Mouse (Mus musculus) frontal cortex, adult 2 months (tissue): ENCODE data around the gene Nmrk2. TPM values are rescaled to one million over a fixed set of nuclear protein-coding genes. Genes with fewer than 3 reads are reported as not detected.
"Not testable (repeated sequence)": the region's sequence is repeated elsewhere in the genome, so short reads cannot be mapped to it uniquely, and the experiment has no call there.

Source experiments
- DNase-seq, 2 experiments: peaks; one replicate each; pipeline ENCODE4 v3.0.0; 2022; ENCODE audit warnings: low spot score in 1 of 2; ENCODE audit errors: extremely low spot score in 1 of 2
- polyA plus RNA-seq: library from polyadenylated mRNA; depleted of rRNA; stranded (reverse); fragments of >200 nt; gene quantifications from 2 replicates; pipeline ENCODE4 v1.2.3, GENCODE M21; 2012; rRNA removed

Nmrk2 gene
- polyA plus RNA-seq = 0.18 and 0.23 TPM in 2 replicates

- no peak for DNase-seq
Measured at GRCm38 (mm10) chr10:81201807-81202758, at the start of gene Nmrk2. Nmrk2 (minus strand) TSS chr10:81202051.

- no peak for DNase-seq
Measured at GRCm38 (mm10) chr10:81249442-81249841, 47.6 kb upstream of the Nmrk2 start.

- DNase-seq = no peak
Measured at GRCm38 (mm10) chr10:81247804-81248203, 46.0 kb upstream of the Nmrk2 start.

- DNase-seq = peak in 1 of 2 experiments; percentile 55
Measured at GRCm38 (mm10) chr10:81245166-81245565, 43.3 kb upstream of the Nmrk2 start.

- peak in 1 of 2 experiments; percentile 85 for DNase-seq
Measured at GRCm38 (mm10) chr10:81244595-81244994, 42.7 kb upstream of the Nmrk2 start.

- DNase-seq = no peak
Measured at GRCm38 (mm10) chr10:81244146-81244545, 42.3 kb upstream of the Nmrk2 start.

- DNase-seq = no peak
Measured at GRCm38 (mm10) chr10:81242021-81242420, 40.2 kb upstream of the Nmrk2 start.

GRCm38 (mm10) chr10:81240876-81241275 is 39.0 kb upstream of the Nmrk2 start:
- DNase-seq = peak in 1 of 2 experiments; percentile 81

GRCm38 (mm10) chr10:81238618-81239017 is 36.8 kb upstream of the Nmrk2 start:
- DNase-seq = no peak

GRCm38 (mm10) chr10:81236471-81237268 is 34.8 kb upstream of the Nmrk2 start:
- DNase-seq = no peak

- no peak for DNase-seq
Measured at GRCm38 (mm10) chr10:81234206-81234605, 32.4 kb upstream of the Nmrk2 start.

- no peak for DNase-seq
Measured at GRCm38 (mm10) chr10:81233226-81233585, 31.4 kb upstream of the Nmrk2 start.

GRCm38 (mm10) chr10:81232580-81233225 is 30.9 kb upstream of the Nmrk2 start, which contains the start of gene Zfr2:
Zfr2 (plus strand) TSS chr10:81233155.
- DNase-seq = peak; percentile 91 to 97

GRCm38 (mm10) chr10:81231436-81231835 is 29.6 kb upstream of the Nmrk2 start:
- DNase-seq = no peak

- DNase-seq = peak; percentile 80 to 89
Measured at GRCm38 (mm10) chr10:81230438-81231332, 28.8 kb upstream of the Nmrk2 start, which contains the start of gene Atcay. Atcay (minus strand) TSS chr10:81230833.

GRCm38 (mm10) chr10:81229735-81230437 is 28.0 kb upstream of the Nmrk2 start:
- DNase-seq = peak in 1 of 2 experiments; percentile 64

GRCm38 (mm10) chr10:81223731-81224130 is 21.9 kb upstream of the Nmrk2 start:
- DNase-seq = not testable (repeated sequence)

- DNase-seq = no peak
Measured at GRCm38 (mm10) chr10:81221402-81222015, 19.7 kb upstream of the Nmrk2 start.

- DNase-seq = peak in 1 of 2 experiments; percentile 73
Measured at GRCm38 (mm10) chr10:81217964-81218363, 16.1 kb upstream of the Nmrk2 start.
